19 mouse cellular contexts compared by ENCODE assay signal in genomic region chr1:52254411-52254810, GRCm38 (mm10).
"Had no signal": no experiment of that assay in that cellular context is flagged by ENCODE, and none has a peak within 500 bp of the region (broad histone marks: within the 10 kb centered on the region; RNA-seq: fewer than 3 reads in every experiment).

No protein-coding gene starts in this region.

- H3K4me2 ChIP-seq: liver, embryonic 11.5 days; liver, embryonic 15.5 days; midbrain, embryonic 11.5 days; midbrain, embryonic 15.5 days; neural tube, embryonic 13.5 days had no signal

- H3K27ac ChIP-seq: layer of hippocampus, adult 2 months; liver, embryonic 15.5 days; macrophage; midbrain, embryonic 15.5 days; neural tube, embryonic 13.5 days had no signal

- DNase-seq: kidney, adult 8-10 months; kidney, postnatal 36 days; left cerebral cortex, postnatal 4 days; lung, adult 2 months; lung, postnatal 10 days; retina, postnatal 1 day; right cerebral cortex, postnatal 4 days; spleen, adult 18-20 months; thymus, adult 2 months; thymus, postnatal 25 days had no signal

- H3K9ac ChIP-seq: liver, embryonic 15.5 days; midbrain, embryonic 15.5 days; neural tube, embryonic 13.5 days had no signal

- H3K9me3 ChIP-seq: liver, embryonic 15.5 days; midbrain, embryonic 15.5 days; neural tube, embryonic 13.5 days had no signal

- H3K36me3 ChIP-seq: liver, embryonic 15.5 days; midbrain, embryonic 15.5 days; neural tube, embryonic 13.5 days had no signal

- H3K4me3 ChIP-seq: layer of hippocampus, adult 2 months; liver, embryonic 15.5 days; megakaryocyte, embryonic 14.5 days; midbrain, embryonic 15.5 days; neural tube, embryonic 13.5 days had no signal

- H3K27me3 ChIP-seq: liver, embryonic 15.5 days; midbrain, embryonic 15.5 days; neural tube, embryonic 13.5 days had no signal

- H3K4me1 ChIP-seq: liver, embryonic 15.5 days; midbrain, embryonic 15.5 days; neural tube, embryonic 13.5 days had no signal

- ATAC-seq: intestine, embryonic 16.5 days; midbrain, embryonic 15.5 days had no signal
